Mouse (Mus musculus) cerebellum, postnatal 14 days (tissue): ENCODE data around the gene Wfdc1.

ENCODE experiments used
- DNase-seq, 2 experiments: peaks; one replicate each; pipeline ENCODE4 v3.0.0; 2021; ENCODE audit warnings: mixed read lengths in 2 of 2

Gene Wfdc1

DNA sequence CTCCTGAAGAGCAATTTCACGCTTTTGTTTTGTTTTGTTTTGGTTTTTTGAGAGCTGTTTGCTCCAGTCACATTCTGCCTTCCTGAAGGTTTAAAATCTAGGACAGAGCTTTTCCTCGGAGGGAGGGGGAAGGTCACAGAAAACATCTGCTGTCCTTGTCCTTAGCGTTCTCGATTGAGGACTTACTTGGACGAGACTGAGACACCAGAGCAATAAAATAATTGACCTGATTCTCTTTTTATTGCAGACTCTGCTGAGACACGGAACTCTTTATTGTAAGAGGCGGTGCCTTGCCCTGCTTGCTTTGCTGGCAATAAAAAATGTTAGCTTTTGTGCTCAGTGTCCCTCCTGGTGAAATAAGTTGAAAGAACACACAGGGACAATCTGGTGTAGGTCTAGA, 26.4 kb upstream of the Wfdc1 start:
- no peak for DNase-seq

DNA sequence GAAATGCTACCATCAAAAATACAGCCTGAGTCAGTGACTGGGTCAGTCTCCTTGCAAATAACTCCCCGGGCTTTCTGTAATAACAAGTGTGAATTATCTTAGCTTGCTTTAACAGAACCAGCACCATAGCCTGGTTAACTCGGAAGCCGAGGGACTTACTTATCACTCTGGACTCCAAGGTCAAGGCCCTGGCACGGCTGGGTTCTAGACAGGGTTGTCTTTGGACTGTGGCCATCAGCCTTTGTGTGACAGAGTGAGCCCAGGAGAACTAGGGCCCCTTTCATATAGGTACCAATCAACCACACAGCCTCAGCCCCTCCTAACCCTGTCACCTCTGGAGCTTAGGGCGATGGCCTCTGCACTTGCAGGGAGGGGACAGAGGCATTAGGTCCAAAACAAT, 25.1 kb upstream of the Wfdc1 start:
- DNase-seq = no peak

GRCm38 (mm10) chr8:119642960-119643359, 23.2 kb upstream of the Wfdc1 start:
- peak; percentile 24 to 34 for DNase-seq

DNA sequence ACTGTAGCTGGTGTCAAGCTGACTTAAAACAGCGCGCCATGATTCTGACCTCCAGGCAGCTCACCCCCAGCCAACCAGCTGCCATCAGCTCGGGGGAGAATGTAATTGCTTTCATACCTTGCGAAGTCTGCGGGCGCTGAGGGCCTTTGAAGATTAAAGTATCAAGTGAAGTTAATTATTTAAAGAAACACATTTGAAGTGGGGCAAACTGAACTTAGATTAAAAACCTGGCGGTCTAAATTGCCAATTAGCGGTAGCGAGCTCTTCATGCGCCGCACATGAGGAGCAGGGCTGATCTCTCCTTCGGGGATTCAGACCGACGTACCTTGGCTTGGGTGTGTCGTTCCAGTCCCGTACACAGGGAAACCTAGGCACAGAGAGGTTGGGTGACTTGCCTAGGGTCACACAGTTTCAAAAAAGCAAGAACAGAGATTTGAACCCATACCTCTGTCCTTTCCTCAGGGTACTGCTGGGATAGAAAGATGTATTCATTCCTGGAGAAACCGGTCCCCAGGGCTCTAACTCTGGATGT, 21.7 kb upstream of the Wfdc1 start:
- no peak for DNase-seq

GRCm38 (mm10) chr8:119644981-119645597, 21.1 kb upstream of the Wfdc1 start:
- DNase-seq = no peak

- DNase-seq = no peak
Measured at GRCm38 (mm10) chr8:119646197-119646596, 20.0 kb upstream of the Wfdc1 start.

- DNase-seq = no peak
Measured at GRCm38 (mm10) chr8:119646846-119647245, 19.3 kb upstream of the Wfdc1 start.

DNA sequence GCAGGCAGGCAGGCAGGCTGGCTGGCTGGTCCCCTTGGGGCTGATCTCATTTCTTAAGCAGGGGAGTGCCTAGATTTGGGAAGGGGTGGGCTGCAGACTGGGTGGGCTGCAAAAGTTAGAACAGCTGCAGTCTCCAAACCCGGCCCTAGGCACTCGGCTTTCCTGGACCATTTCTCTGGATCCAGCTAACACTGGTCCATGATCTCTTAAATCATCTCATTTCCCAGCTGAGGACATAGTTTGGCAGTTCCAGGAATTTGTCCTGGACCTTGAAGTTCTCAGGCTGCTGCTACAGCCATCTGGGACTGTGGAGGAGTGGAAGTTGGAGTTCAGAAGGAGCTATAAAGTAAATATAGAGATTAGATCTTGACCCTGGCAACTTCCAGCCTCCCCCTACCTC, 14.8 kb upstream of the Wfdc1 start:
- DNase-seq = no peak

DNA sequence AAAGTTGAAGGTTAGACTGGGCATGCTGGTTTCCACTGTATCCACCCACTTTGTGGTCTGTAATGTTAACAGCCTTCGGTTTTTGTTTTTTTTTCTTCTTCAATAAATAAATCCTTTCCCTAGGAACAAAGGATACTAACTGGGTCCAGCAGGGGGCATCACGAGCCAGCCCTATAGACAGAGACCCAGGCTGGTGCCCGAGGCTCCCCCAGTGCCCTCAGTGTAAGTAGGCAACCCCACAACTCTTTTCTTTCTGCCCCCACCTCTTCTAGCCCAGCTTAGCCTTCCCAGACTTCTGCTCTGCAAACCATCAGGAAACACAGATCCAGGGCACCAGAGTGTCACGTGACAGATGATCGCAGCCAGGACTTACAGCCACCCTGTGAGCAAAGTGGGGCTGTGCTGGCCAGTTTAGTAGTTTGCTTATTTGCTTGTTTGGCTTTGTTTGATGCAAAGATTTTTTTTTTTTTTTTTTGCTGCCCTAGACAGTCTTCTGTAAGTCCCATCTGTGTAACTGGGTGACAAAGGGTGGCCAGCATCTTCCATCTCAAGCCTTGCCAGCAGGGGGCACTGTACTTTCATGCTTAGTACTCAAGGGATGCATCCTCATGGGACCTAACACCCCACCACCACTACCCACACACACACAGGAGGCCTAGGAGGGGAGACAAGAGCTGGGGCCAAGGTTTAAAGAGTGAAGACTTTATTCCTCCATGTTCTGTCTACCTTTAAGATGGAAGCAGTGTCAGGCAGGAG, 9.3 kb upstream of the Wfdc1 start:
- no peak for DNase-seq

GRCm38 (mm10) chr8:119661081-119661480, 5.1 kb upstream of the Wfdc1 start:
- DNase-seq = peak; percentile 31 to 47

GRCm38 (mm10) chr8:119661892-119662291, 4.3 kb upstream of the Wfdc1 start:
- DNase-seq = no peak

- no peak for DNase-seq
Measured at GRCm38 (mm10) chr8:119663440-119663839, 2.7 kb upstream of the Wfdc1 start.

- no peak for DNase-seq
Measured at GRCm38 (mm10) chr8:119665270-119665669, 895 bp upstream of the Wfdc1 start.

DNA sequence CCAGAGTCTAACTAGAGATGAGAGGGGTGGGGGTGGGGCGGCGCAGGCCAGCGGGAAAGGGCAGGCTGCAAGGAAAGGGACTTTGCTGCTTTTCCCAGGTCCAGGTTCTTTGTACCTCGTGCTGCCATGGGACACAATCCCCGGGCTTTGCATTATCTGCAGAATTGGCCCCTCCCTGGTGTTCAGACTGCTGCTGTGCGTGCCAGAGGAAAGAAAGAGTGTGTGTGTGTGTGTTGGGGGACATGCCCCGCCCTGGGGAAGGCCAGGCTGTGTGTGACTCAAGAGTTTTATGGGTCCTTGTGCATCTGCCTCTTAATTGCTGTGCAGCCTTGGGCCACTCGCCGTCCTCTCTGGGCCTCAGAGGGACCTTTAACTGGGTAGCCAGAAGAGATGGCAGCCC, 2.3 kb downstream of the Wfdc1 start:
- no peak for DNase-seq

GRCm38 (mm10) chr8:119669284-119669683, 3.1 kb downstream of the Wfdc1 start:
- DNase-seq = no peak

GRCm38 (mm10) chr8:119670419-119671091, 4.4 kb downstream of the Wfdc1 start:
- no peak for DNase-seq

DNA sequence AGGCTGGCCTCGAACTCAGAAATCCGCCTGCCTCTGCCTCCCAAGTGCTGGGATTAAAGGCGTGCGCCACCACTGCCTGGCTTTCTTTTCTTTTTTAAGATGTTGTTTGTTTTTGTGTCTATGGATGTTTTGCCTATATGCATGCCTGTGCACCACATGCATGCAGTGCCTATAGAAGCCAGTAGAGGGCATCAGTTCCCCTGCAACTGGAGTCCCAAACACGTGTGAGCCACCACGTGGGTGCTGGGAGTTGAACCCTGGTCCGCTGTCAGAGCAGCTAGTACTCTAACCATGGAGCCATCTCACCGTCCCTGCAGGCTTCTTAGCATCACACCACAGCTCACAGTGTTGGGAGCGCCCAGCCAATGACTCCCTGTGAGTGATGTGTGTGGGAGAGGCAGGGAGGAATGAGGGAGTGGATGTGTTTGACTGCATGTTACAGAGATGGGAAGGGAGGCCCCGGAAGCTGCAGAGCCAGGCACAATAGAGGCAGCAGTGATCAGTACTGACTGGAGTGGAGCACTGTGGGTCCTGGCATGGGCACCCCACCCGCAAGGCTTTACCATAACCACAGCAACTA, 7.9 kb downstream of the Wfdc1 start:
- no peak for DNase-seq

- no peak for DNase-seq
Measured at GRCm38 (mm10) chr8:119675457-119675856, 9.3 kb downstream of the Wfdc1 start.

GRCm38 (mm10) chr8:119676389-119676788, 10.2 kb downstream of the Wfdc1 start:
- DNase-seq = peak; percentile 96 to 98

DNA sequence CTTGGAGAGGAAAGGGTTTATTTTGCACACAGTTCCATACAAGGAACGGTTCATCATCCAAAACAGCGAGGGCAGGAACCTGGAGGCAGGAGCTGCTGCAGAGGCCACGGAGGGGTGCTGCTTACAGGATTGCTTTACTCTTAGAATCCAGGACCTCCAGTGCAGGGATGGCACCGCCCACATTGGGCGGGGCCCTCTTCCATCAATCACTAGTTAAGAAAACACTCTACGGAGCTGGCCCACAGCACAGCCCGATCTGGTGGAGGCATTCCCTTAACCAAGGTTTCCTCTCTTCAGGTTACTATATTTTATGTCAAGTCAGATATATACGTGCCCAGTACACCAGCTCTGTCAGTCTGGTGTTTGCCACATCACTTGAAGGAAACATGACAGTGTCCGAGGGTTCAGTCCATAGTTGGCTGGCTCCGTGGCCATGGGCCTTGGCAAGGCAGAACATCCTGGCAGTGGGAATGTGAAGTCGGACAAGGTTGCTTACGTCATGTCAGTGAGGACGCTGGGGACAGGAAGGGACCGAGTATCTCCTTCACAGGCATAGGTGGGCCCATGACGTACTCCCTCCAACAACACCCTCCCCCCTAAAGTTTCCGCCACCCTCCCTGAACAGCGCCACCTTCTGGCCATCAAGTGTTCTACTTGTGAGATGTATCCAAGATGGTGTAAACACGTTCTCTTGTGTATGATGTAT, 12.1 kb downstream of the Wfdc1 start:
- peak; percentile 30 to 70 for DNase-seq

- DNase-seq = no peak
Measured at GRCm38 (mm10) chr8:119679184-119679583, 13.0 kb downstream of the Wfdc1 start.

- DNase-seq = no peak
Measured at GRCm38 (mm10) chr8:119690602-119691001, 24.4 kb downstream of the Wfdc1 start.

DNA sequence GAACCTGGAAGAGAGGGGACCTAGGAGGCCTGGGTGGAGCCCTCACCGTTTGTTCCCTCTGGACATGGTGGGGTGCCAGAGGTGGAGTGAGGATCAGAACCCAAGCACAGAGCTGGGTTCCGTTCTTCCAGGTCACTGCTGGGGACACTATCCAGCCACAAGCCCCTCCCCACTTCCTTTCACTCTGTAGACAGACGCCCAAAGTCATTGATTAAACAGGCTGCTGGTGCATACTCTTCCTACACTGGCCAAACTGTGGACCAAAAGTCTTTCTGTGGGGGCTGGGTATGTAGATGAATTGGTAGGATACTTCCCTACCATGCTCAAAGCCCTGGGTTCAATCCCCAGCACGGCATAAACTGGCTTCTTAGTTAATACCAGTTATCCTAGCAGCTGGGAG, 25.8 kb downstream of the Wfdc1 start:
- no peak for DNase-seq
